9 mouse cellular contexts compared by ENCODE assay signal in the genomic region with DNA sequence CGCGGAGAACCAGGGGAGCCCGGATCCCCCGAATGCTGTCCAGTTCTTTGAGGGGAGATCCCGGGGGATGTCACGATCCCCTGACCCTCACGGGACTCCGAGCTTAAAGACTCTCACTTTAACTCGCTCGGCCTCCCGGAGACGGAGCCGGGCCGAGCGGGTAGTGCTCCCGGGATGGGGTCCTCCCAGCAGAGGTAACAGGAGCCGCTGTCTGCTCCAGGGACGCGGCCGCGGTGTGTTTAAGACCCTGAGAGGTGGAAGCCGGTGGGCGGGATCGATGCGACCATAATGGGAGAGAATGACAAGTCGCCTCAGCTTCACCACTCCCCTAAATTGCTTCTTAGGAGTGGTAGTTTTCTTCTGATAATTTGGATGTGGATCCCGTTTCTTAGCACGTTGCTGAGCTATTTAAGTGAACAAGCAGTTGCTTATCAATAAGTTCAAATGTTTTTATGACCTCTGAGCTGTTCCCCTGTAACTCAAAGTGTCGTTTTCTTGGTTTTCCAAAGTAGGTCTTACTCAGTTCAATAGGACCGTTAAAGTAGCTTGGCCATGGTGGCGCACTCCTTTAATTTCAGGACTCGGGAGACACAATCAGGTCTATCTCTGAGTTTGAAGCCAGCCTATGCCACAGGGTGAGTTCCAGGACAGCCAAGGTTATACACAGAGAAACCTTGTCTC. TPM values are rescaled to one million over a fixed set of nuclear protein-coding genes. Genes with fewer than 3 reads are reported as not detected.
DNase-seq lines count a peak whose midpoint lies in the region; ATAC-seq and TF ChIP-seq lines count a peak whose summit lies in the region.
"Not testable (repeated sequence)": the region's sequence is repeated elsewhere in the genome, so short reads cannot be mapped to it uniquely, and the experiment has no call there.
"Had no signal": no experiment of that assay in that cellular context is flagged by ENCODE, and none has a peak within 500 bp of the region (broad histone marks: within the 10 kb centered on the region; RNA-seq: fewer than 3 reads in every experiment).

No protein-coding gene starts in this region.

- peak overlapping the region; percentile 59 for H3K4me3 ChIP-seq in forebrain, postnatal 0 days (ENCODE audit: low read depth, low read length)
- H3K4me3 ChIP-seq in hindbrain, embryonic 12.5 days, result peak overlapping the region; percentile 67
- peak overlapping the region; percentile 78 for H3K4me3 ChIP-seq in lung, embryonic 15.5 days
- H3K4me3 ChIP-seq in neural tube, embryonic 11.5 days (ENCODE audit: low read depth, low read length), result peak overlapping the region; percentile 54

- not testable (repeated sequence) for TF ChIP-seq CTCF in forebrain, postnatal 0 days (IDR thresholded peaks at IDR 0.05; ENCODE audit: low read depth)

- peaks cover 13% of the 10 kb centered on the region; the same call in 1 of the 2 replicates for H3K4me1 ChIP-seq in forebrain, postnatal 0 days (ENCODE audit: insufficient read depth)
- H3K4me1 ChIP-seq in hindbrain, embryonic 12.5 days, result peaks cover 14% of the 10 kb centered on the region
- H3K4me1 ChIP-seq in lung, embryonic 15.5 days, result peaks cover 21% of the 10 kb centered on the region
- not testable (repeated sequence) for H3K4me1 ChIP-seq in neural tube, embryonic 11.5 days (ENCODE audit: control insufficient read depth, insufficient read depth, low read length)

- peak; percentile 44 for ATAC-seq in forebrain, postnatal 0 days
- ATAC-seq in hindbrain, embryonic 12.5 days (ENCODE audit: low FRiP score), result peak; percentile 76
- peak; percentile 40 for ATAC-seq in lung, embryonic 15.5 days (ENCODE audit: borderline replicate concordance, extremely low read depth, low FRiP score, low TSS enrichment)
- peak; percentile 63 for ATAC-seq in neural tube, embryonic 11.5 days (ENCODE audit: insufficient read depth, low FRiP score, low TSS enrichment)

- not testable (repeated sequence) for H3K9me3 ChIP-seq in forebrain, postnatal 0 days (ENCODE audit: low read length); hindbrain, embryonic 12.5 days (replicated peaks); lung, embryonic 15.5 days; neural tube, embryonic 11.5 days (ENCODE audit: control insufficient read depth, low read length)

- peak overlapping the region; percentile 90 for H3K27ac ChIP-seq in forebrain, postnatal 0 days (ENCODE audit: low read depth, low read length)
- H3K27ac ChIP-seq in hindbrain, embryonic 12.5 days, result peak overlapping the region; percentile 93
- H3K27ac ChIP-seq in lung, embryonic 15.5 days, result peak overlapping the region; percentile 86
- peak overlapping the region; percentile 77 for H3K27ac ChIP-seq in neural tube, embryonic 11.5 days (ENCODE audit: low read depth, low read length)

- peak overlapping the region; percentile 61 for H3K4me2 ChIP-seq in forebrain, postnatal 0 days (ENCODE audit: low read depth)
- H3K4me2 ChIP-seq in hindbrain, embryonic 12.5 days (replicated peaks), result peak overlapping the region; percentile 74
- peak overlapping the region; percentile 65 for H3K4me2 ChIP-seq in lung, embryonic 15.5 days
- peak overlapping the region; percentile 71 for H3K4me2 ChIP-seq in neural tube, embryonic 11.5 days (ENCODE audit: low read depth)

- not testable (repeated sequence) for H3K27me3 ChIP-seq in forebrain, postnatal 0 days (ENCODE audit: insufficient read depth, low read length); hindbrain, embryonic 12.5 days; lung, embryonic 15.5 days; neural tube, embryonic 11.5 days (ENCODE audit: control insufficient read depth, insufficient read depth, low read length)

- peak overlapping the region; percentile 84 for H3K9ac ChIP-seq in forebrain, postnatal 0 days
- peak overlapping the region; percentile 78 for H3K9ac ChIP-seq in hindbrain, embryonic 12.5 days
- H3K9ac ChIP-seq in lung, embryonic 15.5 days, result peak overlapping the region; percentile 89
- peak overlapping the region; percentile 69 for H3K9ac ChIP-seq in neural tube, embryonic 11.5 days (ENCODE audit: low read length)

- WGBS in forebrain, postnatal 0 days, result under 1% methylated on average over 21 of the region's 32 CpGs
- 1% methylated on average over 30 of the region's 32 CpGs for WGBS in hindbrain, embryonic 12.5 days
- under 1% methylated on average over 32 of the region's 32 CpGs for WGBS in lung, embryonic 15.5 days
- WGBS in neural tube, embryonic 11.5 days, result under 1% methylated on average over 19 of the region's 32 CpGs

- DNase-seq in MN1 (ENCODE audit: low spot score), result peak; percentile 50
- DNase-seq in cerebellum, adult 9-10 months, result peak; percentile 63
- peak; percentile 52 for DNase-seq in forebrain, postnatal 0 days
- peak; percentile 58 to 74 for DNase-seq in kidney, postnatal 4 days
- DNase-seq in neural tube, embryonic 11.5 days (ENCODE audit: low spot score), result peak; percentile 28
- DNase-seq in thymus, adult 18-20 months, result peak; percentile 18 to 51

- 0 out of 2 replicates have a peak, but pooled peaks cover 12% of the 10 kb centered on the region for H3K36me3 ChIP-seq in forebrain, postnatal 0 days (ENCODE audit: insufficient read depth)
- peaks cover 10% of the 10 kb centered on the region for H3K36me3 ChIP-seq in hindbrain, embryonic 12.5 days
- H3K36me3 ChIP-seq in lung, embryonic 15.5 days, result peaks cover 12% of the 10 kb centered on the region; the same call in 1 of the 2 replicates
- H3K36me3 ChIP-seq in neural tube, embryonic 11.5 days (ENCODE audit: control insufficient read depth, insufficient read depth, low read length), result not testable (repeated sequence)

RNA-seq across cellular contexts. Expression of a gene that starts 3.0 kb away (rescaled TPM):
- 15.6 and 19.4 TPM in 2 replicates for total RNA-seq in forebrain, postnatal 0 days (2014; rRNA removed)
- polyA plus RNA-seq in forebrain, postnatal 0 days (2015; fragmentation: Nextera tagmentation; extraction: Ambion mirVana), result 26.1 and 27.3 TPM in 2 replicates
- 24.8 and 27.4 TPM in 2 replicates for polyA plus RNA-seq in hindbrain, embryonic 12.5 days (2016; fragmentation: Nextera tagmentation; extraction: Ambion mirVana)
- 38.4 and 45.4 TPM in 2 replicates for polyA plus RNA-seq in lung, embryonic 15.5 days (2015; fragmentation: Nextera tagmentation; extraction: Ambion mirVana)
- 27.6 and 34.2 TPM in 2 replicates for polyA plus RNA-seq in neural tube, embryonic 11.5 days (2014; fragmentation: Nextera tagmentation; extraction: Ambion mirVana)

RNA-seq across cellular contexts. Expression of a gene that starts 23.4 kb away (rescaled TPM):
- 130 and 140 TPM in 2 replicates for total RNA-seq in forebrain, postnatal 0 days (2014; rRNA removed)
- polyA plus RNA-seq in forebrain, postnatal 0 days (2015; fragmentation: Nextera tagmentation; extraction: Ambion mirVana), result 111 and 120 TPM in 2 replicates
- 76.8 and 81.8 TPM in 2 replicates for polyA plus RNA-seq in hindbrain, embryonic 12.5 days (2016; fragmentation: Nextera tagmentation; extraction: Ambion mirVana)
- polyA plus RNA-seq in lung, embryonic 15.5 days (2015; fragmentation: Nextera tagmentation; extraction: Ambion mirVana), result 93.2 and 94.1 TPM in 2 replicates
- polyA plus RNA-seq in neural tube, embryonic 11.5 days (2014; fragmentation: Nextera tagmentation; extraction: Ambion mirVana), result 64.8 and 67.5 TPM in 2 replicates

RNA-seq across cellular contexts. Expression of a gene that starts 30.1 kb away (rescaled TPM):
- 0.08 and 0.24 TPM in 2 replicates for total RNA-seq in forebrain, postnatal 0 days (2014; rRNA removed)
- polyA plus RNA-seq in forebrain, postnatal 0 days (2015; fragmentation: Nextera tagmentation; extraction: Ambion mirVana), result 0.15 TPM in 1 of 2 replicates, not detected in the other
- not detected in 2 replicates for polyA plus RNA-seq in hindbrain, embryonic 12.5 days (2016; fragmentation: Nextera tagmentation; extraction: Ambion mirVana)
- not detected in 2 replicates for polyA plus RNA-seq in lung, embryonic 15.5 days (2015; fragmentation: Nextera tagmentation; extraction: Ambion mirVana)
- polyA plus RNA-seq in neural tube, embryonic 11.5 days (2014; fragmentation: Nextera tagmentation; extraction: Ambion mirVana), result not detected in 2 replicates
- total RNA-seq: heart, postnatal 36 days had no signal

RNA-seq across cellular contexts. Expression of a gene that starts 30.9 kb away (rescaled TPM):
- total RNA-seq in forebrain, postnatal 0 days (2014; rRNA removed), result 243 and 295 TPM in 2 replicates
- polyA plus RNA-seq in forebrain, postnatal 0 days (2015; fragmentation: Nextera tagmentation; extraction: Ambion mirVana), result 292 and 294 TPM in 2 replicates
- 735 and 741 TPM in 2 replicates for polyA plus RNA-seq in hindbrain, embryonic 12.5 days (2016; fragmentation: Nextera tagmentation; extraction: Ambion mirVana)
- 1,024 and 1,028 TPM in 2 replicates for polyA plus RNA-seq in lung, embryonic 15.5 days (2015; fragmentation: Nextera tagmentation; extraction: Ambion mirVana)
- polyA plus RNA-seq in neural tube, embryonic 11.5 days (2014; fragmentation: Nextera tagmentation; extraction: Ambion mirVana), result 895 and 931 TPM in 2 replicates

RNA-seq across cellular contexts. Expression of a gene that starts 47.7 kb away (rescaled TPM):
- total RNA-seq in forebrain, postnatal 0 days (2014; rRNA removed), result 106 and 108 TPM in 2 replicates
- 59.4 and 94.1 TPM in 2 replicates for polyA plus RNA-seq in forebrain, postnatal 0 days (2015; fragmentation: Nextera tagmentation; extraction: Ambion mirVana)
- 115 and 126 TPM in 2 replicates for polyA plus RNA-seq in hindbrain, embryonic 12.5 days (2016; fragmentation: Nextera tagmentation; extraction: Ambion mirVana)
- 81.4 and 85.9 TPM in 2 replicates for polyA plus RNA-seq in lung, embryonic 15.5 days (2015; fragmentation: Nextera tagmentation; extraction: Ambion mirVana)
- polyA plus RNA-seq in neural tube, embryonic 11.5 days (2014; fragmentation: Nextera tagmentation; extraction: Ambion mirVana), result 112 and 125 TPM in 2 replicates

Comparison
In these comparisons a context has a peak if more than half of its experiments do, and no peak if none do; other contexts are left out.
1. Peak in every context shown above with its lines: DNase-seq, ATAC-seq, H3K4me3 ChIP-seq and H3K27ac ChIP-seq.